Mouse (Mus musculus) ES-Bruce4 (cell line): Measurements from ENCODE around the gene Sept9.
A peak's percentile ranks its signal among the peaks of the same experiment; 100 is the strongest.

Experiments
- CTCF ChIP-seq: IDR thresholded peaks from one replicate; pipeline ENCODE4 v1.8.1; 2011; ENCODE audit warnings: low read depth, low read length
- EP300 ChIP-seq: IDR thresholded peaks from 2 replicates; pipeline ENCODE4 v1.6.1; 2011; ENCODE audit warnings: low read depth, low read length; ENCODE audit not compliant: insufficient read depth
- POLR2A ChIP-seq: IDR thresholded peaks from one replicate; pipeline ENCODE4 v1.8.1; 2011; ENCODE audit warnings: low read length; ENCODE audit not compliant: insufficient read depth

DNA sequence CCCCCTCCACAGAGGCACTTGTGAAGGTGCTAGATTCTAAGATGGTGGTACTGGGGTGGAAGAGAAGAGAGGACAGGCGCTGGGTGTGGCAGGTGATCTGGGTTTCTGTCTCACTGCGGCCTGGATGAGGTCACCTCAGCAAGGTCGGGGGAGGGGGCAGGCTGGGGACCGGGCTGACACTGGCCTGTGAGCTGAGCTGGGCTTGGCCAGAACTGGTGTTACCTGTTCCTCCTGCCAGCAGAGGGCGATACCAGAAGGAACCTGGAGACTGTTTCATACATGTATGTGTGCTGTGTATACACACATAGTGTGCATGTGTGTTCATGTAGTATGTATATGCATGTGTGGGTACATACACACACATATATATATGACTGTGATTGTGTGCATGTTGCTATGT is 23.2 kb upstream of the Sept9 start:
- TF ChIP-seq POLR2A (no peak), CTCF (peak; percentile 77), EP300 (no peak)
